Mouse (Mus musculus) megakaryocyte, embryonic 14.5 days (primary cell): ENCODE data around the gene Fez2.

Experiments
- FLI1 ChIP-seq: IDR thresholded peaks from 2 replicates; pipeline ENCODE4 v1.6.1; 2012; ENCODE audit warnings: low read length, inconsistent platforms, mixed read lengths
- GATA1 ChIP-seq: IDR thresholded peaks from 3 replicates; pipeline ENCODE4 v1.6.1; 2012; ENCODE audit warnings: mixed read lengths, low read length, inconsistent platforms, borderline replicate concordance

DNA sequence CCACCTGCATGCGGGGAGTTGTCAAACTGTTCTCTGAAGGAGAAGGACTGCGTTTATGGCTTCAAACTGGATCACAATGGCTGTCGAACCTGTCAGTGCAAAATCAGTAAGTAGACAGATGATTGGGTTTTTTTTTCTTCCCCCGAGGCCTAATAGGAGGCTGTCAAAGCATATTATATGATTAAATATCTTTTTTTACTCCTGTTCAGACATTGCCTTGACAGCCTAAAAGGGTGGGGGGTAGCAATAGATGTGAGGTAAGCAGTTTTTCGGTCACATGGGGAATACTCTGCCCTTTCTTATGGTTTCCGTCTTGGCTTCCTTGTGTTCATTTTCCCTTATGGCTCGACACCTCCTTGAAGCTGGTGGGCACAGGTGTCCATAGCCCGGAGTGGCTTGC lies 82.7 kb downstream of the Fez2 start:
- TF ChIP-seq FLI1, result no peak
- TF ChIP-seq GATA1, result no peak
